Mouse (Mus musculus): ENCODE results near the gene Phactr1.

DNA sequence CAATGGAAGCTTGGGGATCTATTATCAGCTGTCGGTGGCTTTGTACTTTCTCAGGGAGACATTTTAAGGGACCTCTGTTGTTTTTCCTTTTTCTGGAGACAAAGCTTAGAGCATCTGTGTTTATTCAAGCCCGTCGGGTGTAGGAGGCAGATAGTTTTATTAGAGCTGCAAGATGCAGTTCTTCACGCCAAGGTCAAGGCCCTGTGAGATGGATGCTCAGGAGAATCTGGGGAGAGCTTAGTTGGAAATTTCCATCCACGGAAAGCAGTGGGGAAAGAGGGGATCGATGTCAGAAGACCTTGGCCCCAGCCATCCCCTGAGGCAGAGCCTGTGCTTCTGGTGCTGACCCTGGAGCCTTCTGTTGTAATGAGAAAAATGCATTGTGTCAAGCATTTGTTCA, 340.6 kb downstream of the Phactr1 start:
- no peak for TF ChIP-seq GATA1 (IDR thresholded peaks at IDR 0.05; ENCODE audit: low read length)
- TF ChIP-seq TAL1 (IDR thresholded peaks at IDR 0.05; ENCODE audit: low read length) = no peak

Measured in erythroblast, embryonic 14.5 days (primary cell).